Mouse (Mus musculus) liver, adult 2 months (tissue): ENCODE measurements around the gene Ehd2.

ENCODE experiments used
- CTCF ChIP-seq: fragments of 200-500 bp; IDR thresholded peaks from 2 replicates; pipeline ENCODE4 v1.5.1; 2011; ENCODE audit warnings: low read depth, low read length, control low read depth
- POLR2A ChIP-seq: fragments of 200-500 bp; IDR thresholded peaks from 2 replicates; pipeline ENCODE4 v1.6.1; 2011; ENCODE audit warnings: low read length, control low read depth; ENCODE audit not compliant: insufficient read depth; ENCODE audit errors: extremely low read depth

DNA sequence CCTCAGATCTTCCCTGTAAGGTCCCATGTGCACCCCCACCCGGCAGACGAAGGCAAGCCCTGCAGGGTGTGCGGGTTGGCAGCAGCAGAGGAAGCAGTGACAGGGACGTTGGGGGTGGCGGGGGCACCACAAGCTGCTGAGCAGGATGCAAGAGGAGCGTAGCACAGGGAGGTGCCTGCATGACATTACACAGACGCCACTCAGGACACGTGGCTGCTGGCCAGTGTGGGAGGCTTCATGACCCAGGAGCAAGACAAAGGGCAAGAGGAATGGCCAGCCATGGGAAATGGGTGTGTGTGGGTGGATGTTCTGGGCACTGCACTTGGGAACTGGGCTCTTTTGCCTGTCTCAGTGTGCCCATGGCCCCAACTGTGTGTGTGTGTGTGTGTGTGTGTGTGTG lies 12.9 kb upstream of the Ehd2 start:
- TF ChIP-seq CTCF (no peak), POLR2A (no peak)
